Mouse (Mus musculus) hindbrain, embryonic 12.5 days (tissue): Measurements from ENCODE around the gene Serac1. TPM values are rescaled to one million over a fixed set of nuclear protein-coding genes. Genes with fewer than 3 reads are reported as not detected.

Experiments used
- ATAC-seq: fragments of 200-750 bp; cut with Nextera tagmentation; 2 replicates; pipeline ENCODE4 v1.8.0; 2017; ENCODE audit warnings: moderate TSS enrichment; ENCODE audit not compliant: low FRiP score
- H3K27ac ChIP-seq: fragments of 300-500 bp; sonication (generic); 2 replicates; pipeline ENCODE4 v1.5.1; 2016; ENCODE audit warnings: mild to moderate bottlenecking
- H3K27me3 ChIP-seq: fragments of 300-500 bp; sonication (generic); 2 replicates; pipeline ENCODE4 v1.6.1; 2016; ENCODE audit warnings: mild to moderate bottlenecking
- H3K36me3 ChIP-seq: fragments of 300-500 bp; sonication (generic); 2 replicates; pipeline ENCODE4 v1.6.1; 2016; ENCODE audit warnings: mild to moderate bottlenecking
- H3K4me1 ChIP-seq: fragments of 300-500 bp; sonication (generic); 2 replicates; pipeline ENCODE4 v1.6.1; 2016
- H3K4me2 ChIP-seq: fragments of 300-500 bp; sonication (generic); replicated peaks from 2 replicates; pipeline ENCODE4 v1.6.1; 2016; ENCODE audit warnings: mild to moderate bottlenecking
- H3K4me3 ChIP-seq: fragments of 300-500 bp; sonication (generic); 2 replicates; pipeline ENCODE4 v1.5.1; 2016; ENCODE audit warnings: mild to moderate bottlenecking
- H3K9ac ChIP-seq: fragments of 300-500 bp; sonication (generic); 2 replicates; pipeline ENCODE4 v1.6.1; 2016; ENCODE audit warnings: mild to moderate bottlenecking, moderate library complexity
- H3K9me3 ChIP-seq: fragments of 300-500 bp; sonication (generic); replicated peaks from 2 replicates; pipeline ENCODE4 v1.6.1; 2016; ENCODE audit warnings: mild to moderate bottlenecking
- WGBS: fragments of 180-500 bp; shearing (Covaris S2); methylation state at CpG from one replicate; pipeline ENCODE4 v1.1.7; 2016; 5-methylcytosine and 5-hydroxymethylcytosine counted together
- polyA plus RNA-seq: library from polyadenylated mRNA; unstranded; fragments of >200 nt; fragmentation: Nextera tagmentation; extraction: Ambion mirVana; gene quantifications from 2 replicates; pipeline ENCODE4 v1.2.1, GENCODE M21; 2016

The Serac1 gene
- polyA plus RNA-seq, 1 experiment from 2014 or later = 12.8 TPM

- Histone ChIP-seq H3K9ac (no peak overlapping the region), H3K4me2 (no peak overlapping the region), H3K4me1 (no peaks in the 10 kb centered on the region), H3K36me3 (no peaks in the 10 kb centered on the region), H3K4me3 (no peak overlapping the region), H3K27ac (no peak overlapping the region), H3K27me3 (no peaks in the 10 kb centered on the region), H3K9me3 (no peaks in the 10 kb centered on the region)
- 88% methylated on average over 4 of the region's 4 CpGs for WGBS
- ATAC-seq = no peak
Measured at GRCm38 (mm10) chr17:6014985-6015384, 64.6 kb downstream of the Serac1 start.

- ATAC-seq = no peak
- Histone ChIP-seq H3K36me3 (no peaks in the 10 kb centered on the region), H3K9me3 (no peaks in the 10 kb centered on the region), H3K9ac (no peak overlapping the region), H3K27ac (no peak overlapping the region), H3K4me2 (no peak overlapping the region), H3K4me1 (no peaks in the 10 kb centered on the region), H3K27me3 (no peaks in the 10 kb centered on the region), H3K4me3 (no peak overlapping the region)
- 82% methylated on average over 4 of the region's 4 CpGs for WGBS
Measured at GRCm38 (mm10) chr17:6013079-6013478, 66.5 kb downstream of the Serac1 start.

GRCm38 (mm10) chr17:6009606-6010005 lies 69.9 kb downstream of the Serac1 start:
- peaks cover 8% of the 10 kb centered on the region for H3K4me1 ChIP-seq
- no peaks in the 10 kb centered on the region for H3K27me3 ChIP-seq
- H3K9ac ChIP-seq = no peak overlapping the region
- 89% methylated on average over 4 of the region's 4 CpGs for WGBS
- H3K4me2 ChIP-seq = no peak overlapping the region
- H3K9me3 ChIP-seq = no peaks in the 10 kb centered on the region
- H3K27ac ChIP-seq = no peak overlapping the region
- no peak overlapping the region for H3K4me3 ChIP-seq
- no peak for ATAC-seq
- H3K36me3 ChIP-seq = no peaks in the 10 kb centered on the region

- no peak overlapping the region for H3K4me2 ChIP-seq
- ATAC-seq = no peak
- WGBS = 90% methylated on average over 11 of the region's 11 CpGs
Measured at GRCm38 (mm10) chr17:6008590-6008989, 71.0 kb downstream of the Serac1 start.

GRCm38 (mm10) chr17:6007902-6008301 lies 71.6 kb downstream of the Serac1 start:
- peaks cover 8% of the 10 kb centered on the region for H3K4me1 ChIP-seq
- no peaks in the 10 kb centered on the region for H3K36me3 ChIP-seq
- H3K9me3 ChIP-seq = no peaks in the 10 kb centered on the region
- no peaks in the 10 kb centered on the region for H3K27me3 ChIP-seq
- H3K27ac ChIP-seq = no peak overlapping the region
- no peak overlapping the region for H3K4me3 ChIP-seq
- 89% methylated on average over 9 of the region's 9 CpGs for WGBS
- no peak for ATAC-seq
- H3K4me2 ChIP-seq = no peak overlapping the region
- no peak overlapping the region for H3K9ac ChIP-seq

More at GRCm38 (mm10) chr17:6008590-6008989, 71.0 kb downstream of the Serac1 start:
- Histone ChIP-seq H3K27ac (no peak overlapping the region), H3K9me3 (no peaks in the 10 kb centered on the region), H3K9ac (no peak overlapping the region), H3K36me3 (no peaks in the 10 kb centered on the region), H3K27me3 (no peaks in the 10 kb centered on the region), H3K4me1 (peaks cover 8% of the 10 kb centered on the region), H3K4me3 (no peak overlapping the region)

- H3K9me3 ChIP-seq = no peaks in the 10 kb centered on the region
- no peak overlapping the region for H3K4me3 ChIP-seq
- WGBS = 79% methylated on average over 5 of the region's 5 CpGs
- peaks cover 8% of the 10 kb centered on the region for H3K4me1 ChIP-seq
- H3K9ac ChIP-seq = no peak overlapping the region
- ATAC-seq = no peak
- no peaks in the 10 kb centered on the region for H3K36me3 ChIP-seq
- H3K4me2 ChIP-seq = no peak overlapping the region
- H3K27me3 ChIP-seq = no peaks in the 10 kb centered on the region
- H3K27ac ChIP-seq = no peak overlapping the region
Measured at GRCm38 (mm10) chr17:6007101-6007780, 72.3 kb downstream of the Serac1 start.

GRCm38 (mm10) chr17:6005638-6006471 lies 73.7 kb downstream of the Serac1 start:
- Histone ChIP-seq H3K4me2 (no peak overlapping the region), H3K27ac (no peak overlapping the region), H3K9me3 (no peaks in the 10 kb centered on the region), H3K4me3 (no peak overlapping the region), H3K27me3 (no peaks in the 10 kb centered on the region), H3K9ac (no peak overlapping the region), H3K4me1 (peaks cover 8% of the 10 kb centered on the region), H3K36me3 (no peaks in the 10 kb centered on the region)
- no peak for ATAC-seq
- WGBS = 27% methylated on average over 14 of the region's 14 CpGs

GRCm38 (mm10) chr17:6005246-6005637 lies 74.3 kb downstream of the Serac1 start:
- no peaks in the 10 kb centered on the region for H3K36me3 ChIP-seq

GRCm38 (mm10) chr17:6003661-6004060 lies 75.9 kb downstream of the Serac1 start:
- no peak overlapping the region for H3K4me3 ChIP-seq
- no peak overlapping the region for H3K27ac ChIP-seq
- no peaks in the 10 kb centered on the region for H3K27me3 ChIP-seq
- H3K36me3 ChIP-seq = no peaks in the 10 kb centered on the region
- H3K9me3 ChIP-seq = no peaks in the 10 kb centered on the region
- no peak overlapping the region for H3K9ac ChIP-seq
- peaks cover 8% of the 10 kb centered on the region for H3K4me1 ChIP-seq
- ATAC-seq = no peak
- no peak overlapping the region for H3K4me2 ChIP-seq
- WGBS = 94% methylated on average over 6 of the region's 6 CpGs

More at GRCm38 (mm10) chr17:6005246-6005637, 74.3 kb downstream of the Serac1 start:
- 17% methylated on average over 13 of the region's 14 CpGs for WGBS
- Histone ChIP-seq H3K9me3 (no peaks in the 10 kb centered on the region), H3K4me2 (0 out of 2 replicates have a peak overlapping the region, but pooled peaks have one; percentile 1), H3K9ac (no peak overlapping the region), H3K27me3 (no peaks in the 10 kb centered on the region), H3K27ac (no peak overlapping the region), H3K4me3 (no peak overlapping the region), H3K4me1 (peaks cover 8% of the 10 kb centered on the region)
- 0 out of 2 replicates have a peak, but pooled peaks have one; percentile 35 for ATAC-seq

- WGBS = 88% methylated on average over 6 of the region's 6 CpGs
- H3K4me2 ChIP-seq = no peak overlapping the region
Measured at GRCm38 (mm10) chr17:6002563-6002962, 77.0 kb downstream of the Serac1 start.

GRCm38 (mm10) chr17:6001836-6002235 lies 77.7 kb downstream of the Serac1 start:
- H3K9ac ChIP-seq = no peak overlapping the region
- no peaks in the 10 kb centered on the region for H3K9me3 ChIP-seq
- H3K4me1 ChIP-seq = peaks cover 8% of the 10 kb centered on the region
- no peaks in the 10 kb centered on the region for H3K36me3 ChIP-seq
- ATAC-seq = no peak
- no peak overlapping the region for H3K27ac ChIP-seq
- H3K4me3 ChIP-seq = no peak overlapping the region
- no peak overlapping the region for H3K4me2 ChIP-seq
- no peaks in the 10 kb centered on the region for H3K27me3 ChIP-seq
- 81% methylated on average over 7 of the region's 7 CpGs for WGBS

More at GRCm38 (mm10) chr17:6002563-6002962, 77.0 kb downstream of the Serac1 start:
- no peaks in the 10 kb centered on the region for H3K9me3 ChIP-seq
- H3K27ac ChIP-seq = no peak overlapping the region
- no peak overlapping the region for H3K4me3 ChIP-seq
- H3K9ac ChIP-seq = no peak overlapping the region
- no peak for ATAC-seq
- H3K36me3 ChIP-seq = no peaks in the 10 kb centered on the region
- peaks cover 8% of the 10 kb centered on the region for H3K4me1 ChIP-seq
- H3K27me3 ChIP-seq = no peaks in the 10 kb centered on the region

- ATAC-seq = no peak
- no peaks in the 10 kb centered on the region for H3K27me3 ChIP-seq
- H3K4me2 ChIP-seq = no peak overlapping the region
- WGBS = 87% methylated on average over 6 of the region's 6 CpGs
- no peaks in the 10 kb centered on the region for H3K36me3 ChIP-seq
- H3K4me3 ChIP-seq = no peak overlapping the region
- peaks cover 8% of the 10 kb centered on the region for H3K4me1 ChIP-seq
- no peak overlapping the region for H3K27ac ChIP-seq
- no peaks in the 10 kb centered on the region for H3K9me3 ChIP-seq
- H3K9ac ChIP-seq = no peak overlapping the region
Measured at GRCm38 (mm10) chr17:6001389-6001788, 78.2 kb downstream of the Serac1 start.
